Mouse (Mus musculus): Measurements from ENCODE around the gene Abcb11. TPM values are rescaled to one million over a fixed set of nuclear protein-coding genes. Genes with fewer than 3 reads are reported as not detected.

Abcb11 gene
- total and polyA plus RNA-seq, 3 experiments, result 0.16 TPM; not detected in 2

- H3K9ac ChIP-seq (ENCODE audit: insufficient read depth, low read depth), result no peak overlapping the region
Measured at GRCm38 (mm10) chr2:69294508-69294907, 47.9 kb downstream of the Abcb11 start.

GRCm38 (mm10) chr2:69288989-69289388, 53.4 kb downstream of the Abcb11 start:
- H3K9ac ChIP-seq (ENCODE audit: insufficient read depth, low read depth), result no peak overlapping the region
- H3K36me3 ChIP-seq (replicated peaks in 1 of 2; ENCODE audit: control insufficient read depth in 1 of 2, insufficient read depth in 1 of 2, low read length in 1 of 2), result no peaks in the 10 kb centered on the region
- no peak overlapping the region for H3K4me3 ChIP-seq (replicated peaks in 1 of 3; ENCODE audit: low read depth in 2 of 3, low read length in 2 of 3, poor library complexity in 1 of 3)
- dilution Hi-C loops (cut with MboI; ENCODE audit: extremely low pct_ligation_motif_present, extremely low pct_unique_long_range_greater_than_20kb, low sequenced_read_pairs), result no loop called here
- in situ Hi-C loops (cut with MboI; ENCODE audit: low pct_ligation_motif_present, low pct_unique_long_range_greater_than_20kb, low sequenced_read_pairs), result no loop called here
- TF ChIP-seq EP300 (IDR thresholded peaks at IDR 0.05; ENCODE audit: low read length) (no peak), MAZ (IDR thresholded peaks at IDR 0.05; ENCODE audit: low read depth, low read length) (no peak), KAT2A (IDR thresholded peaks at IDR 0.05; ENCODE audit: insufficient replicate concordance, low read length) (no peak), ETS1 (conservative IDR thresholded peaks at IDR 0.05; ENCODE audit: low read depth, low read length) (no peak), JUN (IDR thresholded peaks at IDR 0.05; ENCODE audit: insufficient read depth, low read depth, low read length) (no peak), ZC3H11A (IDR thresholded peaks at IDR 0.05; ENCODE audit: low read depth, low read length) (no peak), BHLHE40 (IDR thresholded peaks at IDR 0.05; ENCODE audit: low read depth, low read length) (no peak), POLR2AphosphoS2 (IDR thresholded peaks at IDR 0.05; ENCODE audit: low read depth, low read length) (no peak), ELF1 (IDR thresholded peaks at IDR 0.05; ENCODE audit: low read depth, low read length) (no peak), NELFE (IDR thresholded peaks at IDR 0.05; ENCODE audit: low read depth, low read length) (no peak), POLR2A (IDR thresholded peaks at IDR 0.05; ENCODE audit: low read depth, low read length) (no peak)
- no peaks in the 10 kb centered on the region for H3K4me1 ChIP-seq (ENCODE audit: control insufficient read depth in 1 of 2, insufficient read depth in 2 of 2)
- no peaks in the 10 kb centered on the region for H3K79me2 ChIP-seq (replicated peaks; ENCODE audit: control insufficient read depth, extremely low read depth, insufficient read depth, poor library complexity, severe bottlenecking)
- DNase-seq (ENCODE audit: extremely low read depth), result no peak
- H3K4me2 ChIP-seq (ENCODE audit: insufficient read depth, low read depth, poor library complexity, severe bottlenecking), result no peak overlapping the region
- H3K27ac ChIP-seq (ENCODE audit: insufficient read depth, low read depth), result no peak overlapping the region
- no peaks in the 10 kb centered on the region for H3K27me3 ChIP-seq (replicated peaks)
- H3K9me3 ChIP-seq (replicated peaks; ENCODE audit: low read length), result no peaks in the 10 kb centered on the region

More at GRCm38 (mm10) chr2:69294508-69294907, 47.9 kb downstream of the Abcb11 start:
- Histone ChIP-seq H3K79me2 (replicated peaks; ENCODE audit: control insufficient read depth, extremely low read depth, insufficient read depth, poor library complexity, severe bottlenecking) (no peaks in the 10 kb centered on the region), H3K27ac (ENCODE audit: insufficient read depth, low read depth) (no peak overlapping the region), H3K36me3 (replicated peaks in 1 of 2; ENCODE audit: control insufficient read depth in 1 of 2, insufficient read depth in 1 of 2, low read length in 1 of 2) (no peaks in the 10 kb centered on the region), H3K4me1 (ENCODE audit: control insufficient read depth in 1 of 2, insufficient read depth in 2 of 2) (no peaks in the 10 kb centered on the region), H3K27me3 (replicated peaks) (no peaks in the 10 kb centered on the region), H3K9me3 (replicated peaks; ENCODE audit: low read length) (no peaks in the 10 kb centered on the region), H3K4me3 (replicated peaks in 1 of 3; ENCODE audit: low read depth in 2 of 3, low read length in 2 of 3, poor library complexity in 1 of 3) (no peak overlapping the region), H3K4me2 (ENCODE audit: insufficient read depth, low read depth, poor library complexity, severe bottlenecking) (no peak overlapping the region)
- in situ Hi-C loops (cut with MboI; ENCODE audit: low pct_ligation_motif_present, low pct_unique_long_range_greater_than_20kb, low sequenced_read_pairs), result no loop called here
- TF ChIP-seq E2F4 (IDR thresholded peaks at IDR 0.05; ENCODE audit: insufficient replicate concordance, low read depth, low read length) (no peak), RCOR1 (conservative IDR thresholded peaks at IDR 0.05; ENCODE audit: low read depth, low read length) (no peak), KAT2A (IDR thresholded peaks at IDR 0.05; ENCODE audit: insufficient replicate concordance, low read length) (no peak)
- dilution Hi-C loops (cut with MboI; ENCODE audit: extremely low pct_ligation_motif_present, extremely low pct_unique_long_range_greater_than_20kb, low sequenced_read_pairs), result no loop called here
- DNase-seq (ENCODE audit: extremely low read depth), result no peak

DNA sequence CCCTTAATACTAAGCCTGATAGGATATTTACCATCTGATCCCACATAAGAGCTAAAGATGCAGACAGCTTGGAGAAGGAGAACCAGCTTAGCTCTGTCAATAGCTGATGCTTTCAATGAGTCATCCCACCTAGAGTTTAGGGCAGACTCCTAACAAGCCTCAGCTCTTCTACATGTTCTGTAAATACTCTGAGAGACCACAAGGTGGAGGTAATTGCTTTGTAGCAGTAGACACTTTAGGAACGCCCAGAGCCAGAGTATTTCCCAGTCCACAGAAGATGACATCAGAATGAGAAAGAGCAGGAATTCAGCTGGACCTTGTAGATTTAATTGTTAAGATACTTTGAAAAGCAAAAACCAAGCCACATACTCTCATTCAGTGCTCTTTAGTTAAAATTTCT, 66.5 kb downstream of the Abcb11 start:
- no peaks in the 10 kb centered on the region for H3K79me2 ChIP-seq (replicated peaks; ENCODE audit: control insufficient read depth, extremely low read depth, insufficient read depth, poor library complexity, severe bottlenecking)
- H3K4me2 ChIP-seq (ENCODE audit: insufficient read depth, low read depth, poor library complexity, severe bottlenecking), result no peak overlapping the region
- H3K9ac ChIP-seq (ENCODE audit: insufficient read depth, low read depth), result no peak overlapping the region
- in situ Hi-C loops (cut with MboI; ENCODE audit: low pct_ligation_motif_present, low pct_unique_long_range_greater_than_20kb, low sequenced_read_pairs), result no loop called here
- DNase-seq (ENCODE audit: extremely low read depth), result peak; percentile 46
- H3K9me3 ChIP-seq (replicated peaks; ENCODE audit: low read length), result no peaks in the 10 kb centered on the region
- no peaks in the 10 kb centered on the region for H3K36me3 ChIP-seq (replicated peaks in 1 of 2; ENCODE audit: control insufficient read depth in 1 of 2, insufficient read depth in 1 of 2, low read length in 1 of 2)
- dilution Hi-C loops (cut with MboI; ENCODE audit: extremely low pct_ligation_motif_present, extremely low pct_unique_long_range_greater_than_20kb, low sequenced_read_pairs), result no loop called here
- H3K4me1 ChIP-seq (ENCODE audit: control insufficient read depth in 1 of 2, insufficient read depth in 2 of 2), result no peaks in the 10 kb centered on the region
- H3K4me3 ChIP-seq (replicated peaks in 1 of 3; ENCODE audit: low read depth in 2 of 3, low read length in 2 of 3, poor library complexity in 1 of 3), result no peak overlapping the region
- no peaks in the 10 kb centered on the region for H3K27me3 ChIP-seq (replicated peaks)
- no peak overlapping the region for H3K27ac ChIP-seq (ENCODE audit: insufficient read depth, low read depth)
- TF ChIP-seq ZMIZ1 (IDR thresholded peaks at IDR 0.05; ENCODE audit: low read depth, low read length) (no peak), POLR2AphosphoS2 (IDR thresholded peaks at IDR 0.05; ENCODE audit: low read depth, low read length) (no peak), CTCF (conservative IDR thresholded peaks at IDR 0.05 in 1 of 2, IDR thresholded peaks at IDR 0.05 in 1 of 2; ENCODE audit: low read depth in 2 of 2, low read length in 2 of 2) (peak in 1 of 2 experiments; percentile 78; a peak in 3 of 4 replicates), NELFE (IDR thresholded peaks at IDR 0.05; ENCODE audit: low read depth, low read length) (no peak), SMC3 (IDR thresholded peaks at IDR 0.05; ENCODE audit: low read depth, low read length) (peak; percentile 77), NRF1 (IDR thresholded peaks at IDR 0.05; ENCODE audit: low read depth, low read length) (no peak), JUND (conservative IDR thresholded peaks at IDR 0.05; ENCODE audit: low read depth, low read length) (no peak), ETS1 (conservative IDR thresholded peaks at IDR 0.05; ENCODE audit: low read depth, low read length) (no peak), SIN3A (IDR thresholded peaks at IDR 0.05; ENCODE audit: low read length) (no peak), UBTF (IDR thresholded peaks at IDR 0.05; ENCODE audit: low read depth, low read length) (no peak), MYC (IDR thresholded peaks at IDR 0.05; ENCODE audit: low read depth, low read length) (no peak), MAFK (IDR thresholded peaks at IDR 0.05; ENCODE audit: insufficient replicate concordance, low read length) (no peak), MEF2A (IDR thresholded peaks at IDR 0.05; ENCODE audit: borderline replicate concordance, low read depth, low read length) (no peak), RAD21 (IDR thresholded peaks at IDR 0.05; ENCODE audit: low read depth, low read length) (peak; percentile 79), EP300 (IDR thresholded peaks at IDR 0.05; ENCODE audit: low read length) (no peak), MAX (IDR thresholded peaks at IDR 0.05; ENCODE audit: low read length) (no peak), GABPA (IDR thresholded peaks at IDR 0.05; ENCODE audit: insufficient replicate concordance, low read depth, low read length) (no peak), USF2 (conservative IDR thresholded peaks at IDR 0.05; ENCODE audit: low read depth, low read length) (no peak)
